Comparison of ENCODE assay signal across 10 mouse cellular contexts in the genomic region with DNA sequence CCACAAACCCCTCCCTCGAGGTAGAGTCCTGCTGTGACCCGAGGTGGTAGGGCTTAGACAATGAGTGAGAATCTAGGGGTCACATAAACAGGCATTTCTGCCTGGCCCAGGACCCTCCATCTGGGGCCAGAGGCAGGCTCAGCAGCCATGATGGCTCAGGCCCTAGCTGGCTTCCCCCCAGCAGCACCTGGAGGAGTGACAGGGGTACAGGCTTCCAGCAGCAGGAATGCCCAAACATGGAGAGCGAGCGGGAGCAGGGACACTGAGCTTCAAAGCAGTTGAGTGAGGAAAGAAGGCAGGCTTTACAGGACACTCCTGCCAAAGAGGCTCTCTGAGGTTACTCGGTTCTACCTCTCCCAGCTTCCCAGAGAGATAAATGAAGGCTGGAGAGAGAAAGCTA. TPM values are rescaled to one million over a fixed set of nuclear protein-coding genes. Genes with fewer than 3 reads are reported as not detected.
DNase-seq lines count a peak whose midpoint lies in the region; ATAC-seq lines count a peak whose summit lies in the region.
"Had no signal": no experiment of that assay in that cellular context is flagged by ENCODE, and none has a peak within 500 bp of the region (broad histone marks: within the 10 kb centered on the region; RNA-seq: fewer than 3 reads in every experiment).

No protein-coding gene starts in this region.

- H3K4me1 ChIP-seq in midbrain, embryonic 12.5 days, result no peaks in the 10 kb centered on the region
- H3K4me1 ChIP-seq in midbrain, embryonic 11.5 days (ENCODE audit: control insufficient read depth, insufficient read depth, low read length), result no peaks in the 10 kb centered on the region
- H3K4me1 ChIP-seq in heart, embryonic 10.5 days, result peaks cover 71% of the 10 kb centered on the region
- peaks cover 37% of the 10 kb centered on the region for H3K4me1 ChIP-seq in limb, embryonic 12.5 days (replicated peaks)

- H3K27me3 ChIP-seq in midbrain, embryonic 12.5 days, result 0 out of 2 replicates have a peak, but pooled peaks cover 3% of the 10 kb centered on the region
- no peaks in the 10 kb centered on the region for H3K27me3 ChIP-seq in midbrain, embryonic 11.5 days (ENCODE audit: control insufficient read depth, insufficient read depth, low read length)
- peaks cover 11% of the 10 kb centered on the region; the same call in 1 of the 2 replicates for H3K27me3 ChIP-seq in heart, embryonic 10.5 days (ENCODE audit: insufficient read depth, poor library complexity, severe bottlenecking)
- peaks cover 6% of the 10 kb centered on the region; the same call in 1 of the 2 replicates for H3K27me3 ChIP-seq in limb, embryonic 12.5 days

- H3K9ac ChIP-seq in midbrain, embryonic 12.5 days (replicated peaks), result no peak overlapping the region
- no peak overlapping the region for H3K9ac ChIP-seq in midbrain, embryonic 11.5 days (ENCODE audit: low read length)
- no peak overlapping the region; the same call in 1 of the 2 replicates for H3K9ac ChIP-seq in limb, embryonic 12.5 days (replicated peaks)

- WGBS in midbrain, embryonic 12.5 days, result 52% methylated on average over 5 of the region's 5 CpGs
- 47% methylated on average over 5 of the region's 5 CpGs for WGBS in midbrain, embryonic 11.5 days
- 21% methylated on average over 5 of the region's 5 CpGs for WGBS in heart, embryonic 10.5 days
- WGBS in limb, embryonic 12.5 days, result 29% methylated on average over 5 of the region's 5 CpGs

- no peaks in the 10 kb centered on the region for H3K9me3 ChIP-seq in midbrain, embryonic 12.5 days
- H3K9me3 ChIP-seq in midbrain, embryonic 11.5 days (ENCODE audit: control insufficient read depth, low read length), result no peaks in the 10 kb centered on the region
- H3K9me3 ChIP-seq in heart, embryonic 10.5 days, result no peaks in the 10 kb centered on the region
- H3K9me3 ChIP-seq in limb, embryonic 12.5 days, result no peaks in the 10 kb centered on the region

- ATAC-seq in midbrain, embryonic 12.5 days (ENCODE audit: low FRiP score, low read depth), result no peak
- ATAC-seq in midbrain, embryonic 11.5 days (ENCODE audit: low FRiP score), result no peak
- no peak for ATAC-seq in limb, embryonic 12.5 days (ENCODE audit: insufficient number of reproducible peaks, insufficient read depth, low FRiP score, low TSS enrichment, low read depth)
- ATAC-seq: inflammation-experienced regulatory T-cells, adult 6 months had no signal

- H3K4me3 ChIP-seq in midbrain, embryonic 12.5 days, result no peak overlapping the region
- no peak overlapping the region for H3K4me3 ChIP-seq in midbrain, embryonic 11.5 days (ENCODE audit: low read depth, low read length)
- no peak overlapping the region for H3K4me3 ChIP-seq in heart, embryonic 10.5 days
- no peak overlapping the region for H3K4me3 ChIP-seq in limb, embryonic 12.5 days (replicated peaks)

- H3K27ac ChIP-seq in midbrain, embryonic 12.5 days (replicated peaks), result 0 out of 2 replicates have a peak overlapping the region, but pooled peaks have one; percentile 11
- no peak overlapping the region for H3K27ac ChIP-seq in midbrain, embryonic 11.5 days (ENCODE audit: low read depth, low read length)
- peak overlapping the region; percentile 82 for H3K27ac ChIP-seq in heart, embryonic 10.5 days
- H3K27ac ChIP-seq in limb, embryonic 12.5 days, result peak overlapping the region; percentile 32; the same call in 1 of the 2 replicates

- DNase-seq in midbrain, embryonic 11.5 days (ENCODE audit: low spot score, missing footprints), result no peak
- DNase-seq in heart, embryonic 10.5 days (ENCODE audit: low spot score), result no peak
- DNase-seq in retina, postnatal 1 day, result no peak
- DNase-seq in right cerebral cortex, adult 2 months (ENCODE audit: low spot score in 2 of 2), result no peak
- no peak for DNase-seq in right cerebral cortex, adult 18-20 months
- DNase-seq: kidney, postnatal 36 days; midbrain, embryonic 14.5 days had no signal

- H3K36me3 ChIP-seq in midbrain, embryonic 12.5 days, result peaks cover 39% of the 10 kb centered on the region
- H3K36me3 ChIP-seq in midbrain, embryonic 11.5 days (ENCODE audit: control insufficient read depth, insufficient read depth, low read length), result peaks cover 14% of the 10 kb centered on the region; the same call in 1 of the 2 replicates
- H3K36me3 ChIP-seq in heart, embryonic 10.5 days, result peaks cover 32% of the 10 kb centered on the region
- H3K36me3 ChIP-seq in limb, embryonic 12.5 days, result peaks cover 40% of the 10 kb centered on the region

- no peak overlapping the region for H3K4me2 ChIP-seq in midbrain, embryonic 12.5 days (replicated peaks)
- no peak overlapping the region for H3K4me2 ChIP-seq in midbrain, embryonic 11.5 days
- no peak overlapping the region for H3K4me2 ChIP-seq in limb, embryonic 12.5 days

RNA-seq across cellular contexts. Expression of a gene that starts 1.9 kb away (rescaled TPM):
- 0.57 and 0.58 TPM in 2 replicates for polyA plus RNA-seq in midbrain, embryonic 12.5 days (2016; fragmentation: Nextera tagmentation; extraction: Ambion mirVana)
- 0.29 and 0.38 TPM in 2 replicates for polyA plus RNA-seq in midbrain, embryonic 11.5 days (2014; fragmentation: Nextera tagmentation; extraction: Ambion mirVana)
- polyA plus RNA-seq in heart, embryonic 10.5 days (2016; fragmentation: Nextera tagmentation; extraction: Ambion mirVana), result 6.8 and 9.5 TPM in 2 replicates
- polyA plus RNA-seq in limb, embryonic 12.5 days (2016; fragmentation: Nextera tagmentation; extraction: Ambion mirVana), result 52.5 and 54.1 TPM in 2 replicates

RNA-seq across cellular contexts. Expression of a gene that starts 10.4 kb away (rescaled TPM):
- polyA plus RNA-seq in midbrain, embryonic 12.5 days (2016; fragmentation: Nextera tagmentation; extraction: Ambion mirVana), result 60.9 and 66.1 TPM in 2 replicates
- polyA plus RNA-seq in midbrain, embryonic 11.5 days (2014; fragmentation: Nextera tagmentation; extraction: Ambion mirVana), result 38.1 and 44.6 TPM in 2 replicates
- polyA plus RNA-seq in heart, embryonic 10.5 days (2016; fragmentation: Nextera tagmentation; extraction: Ambion mirVana), result 46.3 and 47.1 TPM in 2 replicates
- 57.8 and 59.9 TPM in 2 replicates for polyA plus RNA-seq in limb, embryonic 12.5 days (2016; fragmentation: Nextera tagmentation; extraction: Ambion mirVana)

RNA-seq across cellular contexts. Expression of a gene that starts 22.3 kb away (rescaled TPM):
- polyA plus RNA-seq in midbrain, embryonic 12.5 days (2016; fragmentation: Nextera tagmentation; extraction: Ambion mirVana), result 115 and 119 TPM in 2 replicates
- polyA plus RNA-seq in midbrain, embryonic 11.5 days (2014; fragmentation: Nextera tagmentation; extraction: Ambion mirVana), result 133 and 146 TPM in 2 replicates
- 199 and 204 TPM in 2 replicates for polyA plus RNA-seq in heart, embryonic 10.5 days (2016; fragmentation: Nextera tagmentation; extraction: Ambion mirVana)
- polyA plus RNA-seq in limb, embryonic 12.5 days (2016; fragmentation: Nextera tagmentation; extraction: Ambion mirVana), result 137 and 140 TPM in 2 replicates

RNA-seq across cellular contexts. Expression of a gene that starts 36.3 kb away (rescaled TPM):
- polyA plus RNA-seq in midbrain, embryonic 12.5 days (2016; fragmentation: Nextera tagmentation; extraction: Ambion mirVana), result 25.1 and 26.0 TPM in 2 replicates
- polyA plus RNA-seq in midbrain, embryonic 11.5 days (2014; fragmentation: Nextera tagmentation; extraction: Ambion mirVana), result 17.9 and 18.0 TPM in 2 replicates
- polyA plus RNA-seq in heart, embryonic 10.5 days (2016; fragmentation: Nextera tagmentation; extraction: Ambion mirVana), result 25.5 and 25.8 TPM in 2 replicates
- polyA plus RNA-seq in limb, embryonic 12.5 days (2016; fragmentation: Nextera tagmentation; extraction: Ambion mirVana), result 37.1 and 37.7 TPM in 2 replicates

RNA-seq across cellular contexts. Expression of a gene that starts 38.4 kb away (rescaled TPM):
- polyA plus RNA-seq in midbrain, embryonic 12.5 days (2016; fragmentation: Nextera tagmentation; extraction: Ambion mirVana), result 72.8 and 82.0 TPM in 2 replicates
- 52.7 and 58.6 TPM in 2 replicates for polyA plus RNA-seq in midbrain, embryonic 11.5 days (2014; fragmentation: Nextera tagmentation; extraction: Ambion mirVana)
- 43.6 and 52.3 TPM in 2 replicates for polyA plus RNA-seq in heart, embryonic 10.5 days (2016; fragmentation: Nextera tagmentation; extraction: Ambion mirVana)
- polyA plus RNA-seq in limb, embryonic 12.5 days (2016; fragmentation: Nextera tagmentation; extraction: Ambion mirVana), result 59.6 and 65.8 TPM in 2 replicates
